Mouse (Mus musculus) brain, embryonic 14.5 days (tissue): ENCODE data around the gene Nmral1.

Source experiments
- CTCF ChIP-seq: fragments of 200-500 bp; IDR thresholded peaks from 2 replicates; pipeline ENCODE4 v1.5.1; 2012; ENCODE audit warnings: inconsistent platforms, mild to moderate bottlenecking, moderate library complexity, borderline replicate concordance; ENCODE audit not compliant: insufficient read depth, insufficient read length; ENCODE audit errors: extremely low read depth
- POLR2A ChIP-seq: fragments of 200-500 bp; IDR thresholded peaks from 2 replicates; pipeline ENCODE4 v1.6.1; 2012; ENCODE audit warnings: mild to moderate bottlenecking, inconsistent platforms, borderline replicate concordance; ENCODE audit not compliant: poor library complexity, insufficient read depth, insufficient read length, severe bottlenecking; ENCODE audit errors: extremely low read depth

DNA sequence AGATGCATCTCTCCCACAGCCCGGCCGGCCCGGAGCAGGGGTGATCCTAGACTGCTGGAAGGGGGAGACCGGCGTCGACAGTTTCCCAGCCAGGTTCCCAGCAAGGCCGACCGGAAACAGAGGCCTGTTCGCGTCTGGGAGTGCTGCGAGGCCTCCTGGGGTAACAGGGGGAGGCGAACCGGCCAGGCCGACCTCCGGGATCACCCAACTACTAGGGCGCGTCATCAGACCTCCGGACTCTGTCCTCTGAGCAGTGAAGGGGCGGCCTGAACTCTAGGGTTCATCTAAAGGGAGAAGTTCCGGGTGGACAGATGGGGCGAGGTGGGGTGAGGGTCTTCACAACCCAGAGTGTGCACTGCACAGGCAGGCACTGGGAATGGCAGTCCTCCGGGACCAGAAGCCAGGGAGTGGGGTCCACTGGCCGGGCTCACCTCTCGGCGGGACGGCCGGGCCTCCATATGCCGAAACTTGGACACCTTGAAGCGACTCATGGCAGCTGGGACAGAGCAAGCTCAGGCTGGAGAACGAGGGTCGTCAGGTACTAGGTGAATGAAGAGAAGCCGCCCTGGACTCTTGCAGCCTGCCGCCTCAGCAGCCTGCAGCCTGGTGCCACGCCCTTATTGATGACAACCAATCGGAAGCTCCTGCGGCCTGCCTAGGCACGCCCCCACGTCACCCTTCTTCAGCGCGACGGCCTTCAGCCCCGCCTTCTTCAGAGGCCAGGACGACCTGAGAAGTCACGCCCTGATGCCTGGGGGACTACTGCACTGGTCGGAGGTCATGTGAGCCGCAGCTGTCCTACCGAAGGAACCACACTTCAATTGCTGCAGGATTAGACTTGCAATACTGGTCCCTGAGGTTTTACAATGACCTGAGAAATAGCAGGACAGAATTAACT lies 39.8 kb downstream of the Nmral1 start, which contains the start of gene Coro7:
- no peak for TF ChIP-seq CTCF
- TF ChIP-seq POLR2A: peak; percentile 77; the same call in 1 of the 2 replicates
